Mouse (Mus musculus): ENCODE results near the gene Setd5. TPM values are rescaled to one million over a fixed set of nuclear protein-coding genes. Genes with fewer than 3 reads are reported as not detected.

Setd5 gene
- total RNA-seq, 1 experiment, result 79.4 TPM

DNA sequence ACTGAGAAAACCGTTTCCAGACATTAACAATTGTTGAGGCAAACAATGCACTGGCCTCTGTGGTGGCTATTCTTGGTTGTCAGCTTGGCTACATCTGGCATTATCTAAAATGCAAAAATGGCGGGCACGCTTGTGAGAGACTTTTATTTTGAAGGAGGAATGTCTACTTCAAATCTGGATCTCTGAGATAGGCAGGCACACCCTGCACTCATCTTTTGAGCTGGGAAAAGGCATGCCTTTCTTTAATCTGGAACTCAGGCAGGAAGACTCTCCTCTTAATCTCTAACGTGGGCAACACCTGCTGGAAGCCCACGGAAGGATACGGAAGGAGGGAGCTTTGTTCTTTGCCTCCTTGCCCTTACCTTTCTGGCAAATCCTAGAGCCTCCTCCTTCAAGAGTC lies 77.7 kb downstream of the Setd5 start:
- no peak for DNase-seq (ENCODE audit: low read depth, low spot score)
- in situ Hi-C loops (cut with MboI; ENCODE audit: low sequenced_read_pairs in 2 of 2, unreplicated experiment in 2 of 2), result no loop called here
- TF ChIP-seq ZC3H11A (IDR thresholded peaks at IDR 0.05; ENCODE audit: borderline replicate concordance, low read depth, low read length) (no peak), MAFK (IDR thresholded peaks at IDR 0.05; ENCODE audit: insufficient read depth, low read depth, low read length) (no peak), HCFC1 (IDR thresholded peaks at IDR 0.05; ENCODE audit: borderline replicate concordance, insufficient read depth, low read length) (no peak)
- no peak overlapping the region for H3K4me3 ChIP-seq (ENCODE audit: insufficient read depth in 1 of 2, low read depth in 1 of 2, low read length in 2 of 2, poor library complexity in 1 of 2, severe bottlenecking in 1 of 2)
- H3K4me1 ChIP-seq (ENCODE audit: control insufficient read depth in 2 of 2, insufficient read depth in 2 of 2, low read length in 2 of 2, poor library complexity in 1 of 2), result peaks cover 0 to 8% of the 10 kb centered on the region in 2 experiments; a peak in 1 of 4 replicates
- no peak overlapping the region for H3K27ac ChIP-seq (ENCODE audit: insufficient read depth, low read depth, low read length, poor library complexity, severe bottlenecking)
- no peak overlapping the region for H3K9ac ChIP-seq (ENCODE audit: insufficient read depth, low read depth, low read length, poor library complexity, severe bottlenecking)
- H3K36me3 ChIP-seq (ENCODE audit: control insufficient read depth, insufficient read depth, low read length, poor library complexity, severe bottlenecking), result peaks cover 37% of the 10 kb centered on the region
- no peaks in the 10 kb centered on the region for H3K9me3 ChIP-seq (ENCODE audit: control insufficient read depth, insufficient read depth, low read depth, low read length)

DNA sequence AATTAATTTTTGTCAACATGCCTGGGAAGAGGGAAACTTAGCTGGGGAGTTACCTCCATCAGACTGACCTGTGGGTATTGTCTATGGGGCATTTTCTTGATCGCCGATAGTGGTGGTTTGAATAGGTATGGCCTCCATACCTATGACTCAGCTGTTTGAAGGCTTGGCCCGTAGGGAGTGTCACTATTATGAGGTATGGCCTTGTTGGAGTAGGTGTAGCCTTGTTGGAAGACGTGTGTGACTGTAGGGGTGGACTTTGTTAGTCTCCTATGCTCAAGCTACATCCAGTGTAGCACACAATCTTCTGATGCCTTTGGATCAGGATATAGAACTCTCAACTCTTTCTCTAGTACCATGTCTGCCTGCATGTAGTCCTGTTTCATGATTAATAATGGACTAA lies 78.9 kb downstream of the Setd5 start:
- no peak for DNase-seq (ENCODE audit: low read depth, low spot score)
- peaks cover 28% of the 10 kb centered on the region for H3K36me3 ChIP-seq (ENCODE audit: control insufficient read depth, insufficient read depth, low read length, poor library complexity, severe bottlenecking)
- TF ChIP-seq CHD2 (IDR thresholded peaks at IDR 0.05; ENCODE audit: low read depth, low read length) (no peak), ZNF384 (IDR thresholded peaks at IDR 0.05; ENCODE audit: low read depth, low read length) (no peak), HCFC1 (IDR thresholded peaks at IDR 0.05; ENCODE audit: borderline replicate concordance, insufficient read depth, low read length) (no peak), MAFK (IDR thresholded peaks at IDR 0.05; ENCODE audit: insufficient read depth, low read depth, low read length) (no peak), ZC3H11A (IDR thresholded peaks at IDR 0.05; ENCODE audit: borderline replicate concordance, low read depth, low read length) (no peak)

DNA sequence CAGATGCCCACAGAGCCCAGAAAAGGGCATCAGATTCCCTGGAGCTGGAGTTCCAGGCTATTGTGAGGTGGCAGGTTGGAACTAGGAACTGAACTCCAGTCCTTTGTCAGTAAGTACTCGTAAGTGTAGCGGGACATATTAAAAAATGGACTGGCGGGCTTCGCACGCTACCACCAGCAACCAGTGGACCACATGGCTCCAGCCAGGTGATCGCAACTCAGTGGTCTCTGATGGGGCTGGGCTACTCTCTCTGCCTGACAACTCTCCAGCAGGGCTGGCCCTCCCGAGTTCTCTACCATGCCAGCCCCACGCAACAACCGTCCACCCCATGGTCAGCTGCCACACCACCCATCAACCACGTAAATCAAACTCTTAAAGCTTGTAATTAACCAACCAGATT lies 82.9 kb downstream of the Setd5 start:
- no peak overlapping the region for H3K4me3 ChIP-seq (ENCODE audit: insufficient read depth in 1 of 2, low read depth in 1 of 2, low read length in 2 of 2, poor library complexity in 1 of 2, severe bottlenecking in 1 of 2)
- TF ChIP-seq HCFC1 (IDR thresholded peaks at IDR 0.05; ENCODE audit: borderline replicate concordance, insufficient read depth, low read length), result no peak
- TF ChIP-seq CHD2 (IDR thresholded peaks at IDR 0.05; ENCODE audit: low read depth, low read length), result no peak
- TF ChIP-seq ZC3H11A (IDR thresholded peaks at IDR 0.05; ENCODE audit: borderline replicate concordance, low read depth, low read length), result no peak
- no peak for TF ChIP-seq MAFK (IDR thresholded peaks at IDR 0.05; ENCODE audit: insufficient read depth, low read depth, low read length)
- no peak for TF ChIP-seq ZNF384 (IDR thresholded peaks at IDR 0.05; ENCODE audit: low read depth, low read length)
- H3K36me3 ChIP-seq (ENCODE audit: control insufficient read depth, insufficient read depth, low read length, poor library complexity, severe bottlenecking), result peaks cover 6% of the 10 kb centered on the region
- in situ Hi-C loops (cut with MboI; ENCODE audit: low sequenced_read_pairs in 2 of 2, unreplicated experiment in 2 of 2), result no loop called here
- H3K9ac ChIP-seq (ENCODE audit: insufficient read depth, low read depth, low read length, poor library complexity, severe bottlenecking), result no peak overlapping the region
- no peaks in the 10 kb centered on the region for H3K4me1 ChIP-seq (ENCODE audit: control insufficient read depth in 2 of 2, insufficient read depth in 2 of 2, low read length in 2 of 2, poor library complexity in 1 of 2)
- no peak overlapping the region for H3K27ac ChIP-seq (ENCODE audit: insufficient read depth, low read depth, low read length, poor library complexity, severe bottlenecking)
- no peak for DNase-seq (ENCODE audit: low read depth, low spot score)
- no peaks in the 10 kb centered on the region for H3K9me3 ChIP-seq (ENCODE audit: control insufficient read depth, insufficient read depth, low read depth, low read length)

More for the DNA sequence above, 78.9 kb downstream of the Setd5 start:
- Histone ChIP-seq H3K9me3 (ENCODE audit: control insufficient read depth, insufficient read depth, low read depth, low read length) (no peaks in the 10 kb centered on the region), H3K4me3 (ENCODE audit: insufficient read depth in 1 of 2, low read depth in 1 of 2, low read length in 2 of 2, poor library complexity in 1 of 2, severe bottlenecking in 1 of 2) (no peak overlapping the region), H3K9ac (ENCODE audit: insufficient read depth, low read depth, low read length, poor library complexity, severe bottlenecking) (no peak overlapping the region), H3K27ac (ENCODE audit: insufficient read depth, low read depth, low read length, poor library complexity, severe bottlenecking) (no peak overlapping the region), H3K4me1 (ENCODE audit: control insufficient read depth in 2 of 2, insufficient read depth in 2 of 2, low read length in 2 of 2, poor library complexity in 1 of 2) (peaks cover 0 to 6% of the 10 kb centered on the region in 2 experiments; a peak in 1 of 4 replicates)
- in situ Hi-C loops (cut with MboI; ENCODE audit: low sequenced_read_pairs in 2 of 2, unreplicated experiment in 2 of 2), result no loop called here

DNA sequence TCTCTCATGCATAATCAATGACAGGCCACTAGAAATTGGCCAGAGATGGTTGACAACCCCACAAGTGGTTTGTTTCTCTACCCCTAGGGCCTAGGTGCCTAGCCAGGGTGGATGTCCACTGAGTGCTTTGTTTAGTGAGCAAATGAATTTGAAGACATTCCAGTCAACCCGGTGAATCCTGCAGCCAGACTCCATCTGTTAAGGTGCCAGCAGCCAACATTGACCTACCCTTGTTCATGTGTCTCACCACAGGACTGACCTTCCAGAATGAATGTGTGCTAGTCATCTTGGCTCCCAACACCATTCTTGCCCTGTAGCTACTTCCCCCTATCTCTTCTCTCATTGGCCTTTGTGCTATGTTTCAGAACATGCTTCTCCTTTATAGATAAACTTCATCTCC lies 84.8 kb downstream of the Setd5 start:
- H3K36me3 ChIP-seq (ENCODE audit: control insufficient read depth, insufficient read depth, low read length, poor library complexity, severe bottlenecking), result peaks cover 3% of the 10 kb centered on the region; the same call in 1 of the 2 replicates
- H3K4me1 ChIP-seq (ENCODE audit: control insufficient read depth in 2 of 2, insufficient read depth in 2 of 2, low read length in 2 of 2, poor library complexity in 1 of 2), result no peaks in the 10 kb centered on the region; a peak in 1 of 4 replicates
- H3K9me3 ChIP-seq (ENCODE audit: control insufficient read depth, insufficient read depth, low read depth, low read length), result no peaks in the 10 kb centered on the region
- in situ Hi-C loops (cut with MboI; ENCODE audit: low sequenced_read_pairs in 2 of 2, unreplicated experiment in 2 of 2), result no loop called here
- no peak for TF ChIP-seq CHD2 (IDR thresholded peaks at IDR 0.05; ENCODE audit: low read depth, low read length)
- TF ChIP-seq ZC3H11A (IDR thresholded peaks at IDR 0.05; ENCODE audit: borderline replicate concordance, low read depth, low read length), result no peak
- TF ChIP-seq ZNF384 (IDR thresholded peaks at IDR 0.05; ENCODE audit: low read depth, low read length), result no peak
- no peak overlapping the region for H3K4me3 ChIP-seq (ENCODE audit: insufficient read depth in 1 of 2, low read depth in 1 of 2, low read length in 2 of 2, poor library complexity in 1 of 2, severe bottlenecking in 1 of 2)
- H3K27ac ChIP-seq (ENCODE audit: insufficient read depth, low read depth, low read length, poor library complexity, severe bottlenecking), result no peak overlapping the region
- H3K9ac ChIP-seq (ENCODE audit: insufficient read depth, low read depth, low read length, poor library complexity, severe bottlenecking), result no peak overlapping the region
- DNase-seq (ENCODE audit: low read depth, low spot score), result no peak

DNA sequence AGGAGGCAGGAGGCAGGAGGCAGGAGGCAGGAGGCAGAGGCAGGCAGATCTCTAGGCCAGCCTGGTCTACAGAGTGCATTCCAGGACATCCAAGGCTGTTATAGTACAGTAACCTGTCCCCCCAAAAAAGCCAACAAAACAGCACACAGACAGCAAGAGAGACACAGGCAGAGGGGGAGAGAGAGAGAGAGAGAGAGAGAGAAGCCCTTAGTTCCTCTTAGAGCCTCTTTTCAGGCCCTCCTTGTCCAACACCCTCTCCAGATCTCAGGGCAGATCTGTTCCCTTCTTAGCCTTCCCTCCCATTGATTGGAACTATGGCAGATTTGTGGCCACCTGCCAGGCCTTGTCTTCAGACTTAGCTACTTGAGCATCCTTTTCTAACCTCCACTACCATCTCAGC lies 86.3 kb downstream of the Setd5 start:
- Histone ChIP-seq H3K4me3 (ENCODE audit: insufficient read depth in 1 of 2, low read depth in 1 of 2, low read length in 2 of 2, poor library complexity in 1 of 2, severe bottlenecking in 1 of 2) (no peak overlapping the region), H3K4me1 (ENCODE audit: control insufficient read depth in 2 of 2, insufficient read depth in 2 of 2, low read length in 2 of 2, poor library complexity in 1 of 2) (no peaks in the 10 kb centered on the region; a peak in 1 of 4 replicates), H3K27ac (ENCODE audit: insufficient read depth, low read depth, low read length, poor library complexity, severe bottlenecking) (no peak overlapping the region), H3K36me3 (ENCODE audit: control insufficient read depth, insufficient read depth, low read length, poor library complexity, severe bottlenecking) (no peaks in the 10 kb centered on the region), H3K9me3 (ENCODE audit: control insufficient read depth, insufficient read depth, low read depth, low read length) (no peaks in the 10 kb centered on the region), H3K9ac (ENCODE audit: insufficient read depth, low read depth, low read length, poor library complexity, severe bottlenecking) (no peak overlapping the region)
- in situ Hi-C loops (cut with MboI; ENCODE audit: low sequenced_read_pairs in 2 of 2, unreplicated experiment in 2 of 2), result no loop called here
- no peak for DNase-seq (ENCODE audit: low read depth, low spot score)
- TF ChIP-seq ZNF384 (IDR thresholded peaks at IDR 0.05; ENCODE audit: low read depth, low read length), result no peak
- no peak for TF ChIP-seq CHD2 (IDR thresholded peaks at IDR 0.05; ENCODE audit: low read depth, low read length)
- no peak for TF ChIP-seq ZC3H11A (IDR thresholded peaks at IDR 0.05; ENCODE audit: borderline replicate concordance, low read depth, low read length)
- TF ChIP-seq MAFK (IDR thresholded peaks at IDR 0.05; ENCODE audit: insufficient read depth, low read depth, low read length), result no peak
- TF ChIP-seq HCFC1 (IDR thresholded peaks at IDR 0.05; ENCODE audit: borderline replicate concordance, insufficient read depth, low read length), result no peak

Measured in ES-E14 (cell line).